Mouse (Mus musculus): Measurements from ENCODE around the gene Tbc1d5. TPM values are rescaled to one million over a fixed set of nuclear protein-coding genes. Genes with fewer than 3 reads are reported as not detected.
A peak's percentile ranks its signal among the peaks of the same experiment; 100 is the strongest.

Tbc1d5 gene
- polyA plus RNA-seq, 1 experiment from 2014 or later = 6.1 TPM

- WGBS = 49% methylated on average over 1 of the region's 1 CpGs
- Histone ChIP-seq H3K9me3 (replicated peaks; ENCODE audit: low read length) (no peaks in the 10 kb centered on the region), H3K4me3 (replicated peaks; ENCODE audit: low read depth, low read length) (no peak overlapping the region), H3K36me3 (ENCODE audit: insufficient read depth, low read length) (no peaks in the 10 kb centered on the region), H3K4me1 (replicated peaks; ENCODE audit: insufficient read depth, low read length) (no peaks in the 10 kb centered on the region), H3K4me2 (ENCODE audit: low read length) (no peak overlapping the region), H3K27ac (no peak overlapping the region), H3K9ac (ENCODE audit: low read depth, low read length) (no peak overlapping the region), H3K27me3 (ENCODE audit: insufficient read depth, low read length) (no peaks in the 10 kb centered on the region)
- ATAC-seq (replicated peaks; ENCODE audit: low FRiP score, low read depth) (no peak), DNase-seq (ENCODE audit: low spot score) (peak; percentile 48)
- TF ChIP-seq CTCF (IDR thresholded peaks at IDR 0.05; ENCODE audit: low read depth) = peak; percentile 82
Measured at GRCm38 (mm10) chr17:50814089-50814488, 365.1 kb downstream of the Tbc1d5 start.

DNA sequence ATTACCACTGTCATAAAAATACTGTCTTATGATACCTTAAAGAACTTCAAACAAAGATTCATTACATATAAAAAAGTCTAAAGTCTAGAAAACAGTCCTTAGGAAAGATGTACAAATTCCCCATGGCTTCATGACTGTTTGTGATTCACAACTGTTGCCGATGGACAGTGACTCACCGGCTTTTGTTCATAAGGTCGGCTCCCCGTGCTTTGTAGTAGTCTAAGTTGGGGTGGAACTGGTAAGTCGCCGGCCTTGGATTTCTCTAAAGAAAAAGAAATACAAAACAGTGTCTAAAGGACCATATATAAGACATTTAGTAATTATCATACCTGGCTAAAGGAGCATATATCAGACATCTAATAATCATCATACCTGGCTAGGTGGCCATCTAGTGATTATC, 365.6 kb downstream of the Tbc1d5 start:
- Histone ChIP-seq H3K4me1 (replicated peaks; ENCODE audit: insufficient read depth, low read length) (no peaks in the 10 kb centered on the region), H3K9ac (ENCODE audit: low read depth, low read length) (no peak overlapping the region), H3K4me3 (replicated peaks; ENCODE audit: low read depth, low read length) (no peak overlapping the region), H3K9me3 (replicated peaks; ENCODE audit: low read length) (no peaks in the 10 kb centered on the region), H3K4me2 (ENCODE audit: low read length) (no peak overlapping the region), H3K36me3 (ENCODE audit: insufficient read depth, low read length) (no peaks in the 10 kb centered on the region), H3K27ac (no peak overlapping the region), H3K27me3 (ENCODE audit: insufficient read depth, low read length) (no peaks in the 10 kb centered on the region)
- WGBS = 91% methylated on average over 6 of the region's 6 CpGs
- ATAC-seq (replicated peaks; ENCODE audit: low FRiP score, low read depth) = no peak
- no peak for DNase-seq (ENCODE audit: low spot score)
- no peak for TF ChIP-seq CTCF (IDR thresholded peaks at IDR 0.05; ENCODE audit: low read depth)

DNA sequence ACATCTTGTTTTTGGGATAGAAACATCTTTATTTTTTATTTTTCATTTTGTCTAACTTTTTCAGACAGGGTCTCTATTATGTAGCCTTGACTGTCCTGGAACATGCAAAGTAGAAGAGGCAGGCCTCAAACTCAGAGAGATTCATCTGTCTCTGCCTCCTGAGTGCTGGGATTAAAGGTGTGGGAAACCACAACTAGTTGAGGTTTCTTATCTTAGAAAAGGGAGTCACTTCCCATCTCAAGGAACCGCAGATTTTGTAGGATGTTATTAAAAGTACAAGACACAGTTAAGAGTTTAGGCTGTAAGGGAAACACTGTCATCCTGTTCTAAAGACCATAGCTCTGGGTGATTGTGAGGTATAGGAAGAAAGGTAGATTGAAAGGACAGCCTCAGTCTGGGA, 373.5 kb downstream of the Tbc1d5 start:
- Histone ChIP-seq H3K27me3 (ENCODE audit: insufficient read depth, low read length) (no peaks in the 10 kb centered on the region), H3K4me1 (replicated peaks; ENCODE audit: insufficient read depth, low read length) (no peaks in the 10 kb centered on the region), H3K27ac (no peak overlapping the region), H3K36me3 (ENCODE audit: insufficient read depth, low read length) (no peaks in the 10 kb centered on the region), H3K9ac (ENCODE audit: low read depth, low read length) (no peak overlapping the region), H3K9me3 (replicated peaks; ENCODE audit: low read length) (no peaks in the 10 kb centered on the region), H3K4me2 (ENCODE audit: low read length) (no peak overlapping the region), H3K4me3 (replicated peaks; ENCODE audit: low read depth, low read length) (no peak overlapping the region)
- no peak for TF ChIP-seq CTCF (IDR thresholded peaks at IDR 0.05; ENCODE audit: low read depth)
- ATAC-seq (replicated peaks; ENCODE audit: low FRiP score, low read depth) (no peak), DNase-seq (ENCODE audit: low spot score) (no peak)
- WGBS = 77% methylated on average over 1 of the region's 1 CpGs

DNA sequence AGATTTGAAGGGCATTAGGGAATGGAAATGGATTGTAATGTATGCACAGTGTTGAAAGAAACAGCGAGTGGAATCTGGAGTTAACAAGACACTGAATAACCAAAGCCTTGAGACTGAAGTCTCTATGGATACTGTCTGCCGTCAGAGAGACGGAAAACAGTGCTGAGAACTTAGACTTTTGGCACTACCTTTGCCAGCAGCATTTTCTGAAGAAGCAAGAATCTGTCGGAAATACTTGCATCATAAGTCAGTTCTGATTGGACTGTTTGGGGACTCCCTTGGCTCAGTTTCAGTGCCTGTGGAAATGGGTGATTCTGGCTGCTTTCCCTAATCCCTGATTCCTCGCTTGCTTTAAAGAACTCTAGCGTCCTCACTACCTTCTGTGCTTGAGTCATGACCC, 375.9 kb downstream of the Tbc1d5 start:
- 80% methylated on average over 6 of the region's 6 CpGs for WGBS
- no peak overlapping the region for H3K4me3 ChIP-seq (replicated peaks; ENCODE audit: low read depth, low read length)
- DNase-seq (ENCODE audit: low spot score) = no peak

GRCm38 (mm10) chr17:50802380-50802779, 376.8 kb downstream of the Tbc1d5 start:
- no peak for TF ChIP-seq CTCF (IDR thresholded peaks at IDR 0.05; ENCODE audit: low read depth)
- Histone ChIP-seq H3K9ac (ENCODE audit: low read depth, low read length) (no peak overlapping the region), H3K27me3 (ENCODE audit: insufficient read depth, low read length) (no peaks in the 10 kb centered on the region), H3K4me3 (replicated peaks; ENCODE audit: low read depth, low read length) (no peak overlapping the region), H3K27ac (no peak overlapping the region), H3K4me2 (ENCODE audit: low read length) (no peak overlapping the region), H3K36me3 (ENCODE audit: insufficient read depth, low read length) (no peaks in the 10 kb centered on the region), H3K4me1 (replicated peaks; ENCODE audit: insufficient read depth, low read length) (no peaks in the 10 kb centered on the region), H3K9me3 (replicated peaks; ENCODE audit: low read length) (no peaks in the 10 kb centered on the region)
- no peak for ATAC-seq (replicated peaks; ENCODE audit: low FRiP score, low read depth)
- WGBS = 86% methylated on average over 8 of the region's 8 CpGs
- no peak for DNase-seq (ENCODE audit: low spot score)

More for the DNA sequence above, 375.9 kb downstream of the Tbc1d5 start:
- no peaks in the 10 kb centered on the region for H3K9me3 ChIP-seq (replicated peaks; ENCODE audit: low read length)
- no peak for TF ChIP-seq CTCF (IDR thresholded peaks at IDR 0.05; ENCODE audit: low read depth)
- H3K4me2 ChIP-seq (ENCODE audit: low read length) = no peak overlapping the region
- H3K4me1 ChIP-seq (replicated peaks; ENCODE audit: insufficient read depth, low read length) = no peaks in the 10 kb centered on the region
- no peak overlapping the region for H3K27ac ChIP-seq
- no peak overlapping the region for H3K9ac ChIP-seq (ENCODE audit: low read depth, low read length)
- no peaks in the 10 kb centered on the region for H3K27me3 ChIP-seq (ENCODE audit: insufficient read depth, low read length)
- no peaks in the 10 kb centered on the region for H3K36me3 ChIP-seq (ENCODE audit: insufficient read depth, low read length)
- no peak for ATAC-seq (replicated peaks; ENCODE audit: low FRiP score, low read depth)

- Histone ChIP-seq H3K4me2 (ENCODE audit: low read length) (no peak overlapping the region), H3K36me3 (ENCODE audit: insufficient read depth, low read length) (no peaks in the 10 kb centered on the region), H3K9ac (ENCODE audit: low read depth, low read length) (no peak overlapping the region), H3K27ac (no peak overlapping the region), H3K4me1 (replicated peaks; ENCODE audit: insufficient read depth, low read length) (no peaks in the 10 kb centered on the region), H3K27me3 (ENCODE audit: insufficient read depth, low read length) (no peaks in the 10 kb centered on the region), H3K4me3 (replicated peaks; ENCODE audit: low read depth, low read length) (no peak overlapping the region), H3K9me3 (replicated peaks; ENCODE audit: low read length) (no peaks in the 10 kb centered on the region)
- ATAC-seq (replicated peaks; ENCODE audit: low FRiP score, low read depth) (peak; percentile 66; the same call in 1 of the 2 replicates), DNase-seq (ENCODE audit: low spot score) (peak; percentile 83)
- TF ChIP-seq CTCF (IDR thresholded peaks at IDR 0.05; ENCODE audit: low read depth) = peak; percentile 93
- WGBS = 71% methylated on average over 6 of the region's 6 CpGs
Measured at GRCm38 (mm10) chr17:50795445-50796095, 383.6 kb downstream of the Tbc1d5 start.

DNA sequence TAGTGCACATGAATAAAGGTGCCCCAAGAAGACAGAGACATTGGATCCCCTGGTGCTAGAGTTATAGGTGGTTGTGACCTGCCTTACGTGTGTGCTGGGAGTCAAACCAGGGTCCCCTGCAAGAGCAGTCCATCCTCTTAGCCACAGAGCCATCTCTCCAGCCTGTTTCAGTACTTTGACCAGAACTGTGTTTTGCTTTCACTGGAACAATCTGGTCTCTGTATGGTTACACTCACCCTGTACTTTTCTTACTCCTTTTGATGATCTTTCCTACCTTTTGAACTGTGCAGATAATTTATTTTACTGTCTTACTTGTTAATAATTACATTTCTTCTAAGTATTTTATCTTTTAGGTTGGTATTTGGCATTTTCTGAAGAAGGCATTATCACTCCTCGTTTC, 387.5 kb downstream of the Tbc1d5 start:
- Histone ChIP-seq H3K36me3 (ENCODE audit: insufficient read depth, low read length) (no peaks in the 10 kb centered on the region), H3K4me2 (ENCODE audit: low read length) (no peak overlapping the region), H3K9ac (ENCODE audit: low read depth, low read length) (no peak overlapping the region), H3K4me1 (replicated peaks; ENCODE audit: insufficient read depth, low read length) (no peaks in the 10 kb centered on the region), H3K27ac (no peak overlapping the region), H3K27me3 (ENCODE audit: insufficient read depth, low read length) (no peaks in the 10 kb centered on the region), H3K4me3 (replicated peaks; ENCODE audit: low read depth, low read length) (no peak overlapping the region), H3K9me3 (replicated peaks; ENCODE audit: low read length) (no peaks in the 10 kb centered on the region)
- TF ChIP-seq CTCF (IDR thresholded peaks at IDR 0.05; ENCODE audit: low read depth) = no peak
- no peak for DNase-seq (ENCODE audit: low spot score)
- 89% methylated on average over 2 of the region's 2 CpGs for WGBS
- no peak for ATAC-seq (replicated peaks; ENCODE audit: low FRiP score, low read depth)
